Mouse (Mus musculus) large intestine, adult 2 months (tissue): ENCODE results near the gene Akr1e1. TPM values are rescaled to one million over a fixed set of nuclear protein-coding genes. Genes with fewer than 3 reads are reported as not detected.
"Not testable (repeated sequence)": the region's sequence is repeated elsewhere in the genome, so short reads cannot be mapped to it uniquely, and the experiment has no call there.

Experiments used
- DNase-seq: peaks from one replicate; pipeline ENCODE4 v3.0.0-alpha.2; 2012; ENCODE audit warnings: low read depth, low spot score
- WGBS: fragments of 180-500 bp; shearing (Covaris S2); methylation state at CpG from one replicate; pipeline ENCODE4 v1.1.7; 2018; 5-methylcytosine and 5-hydroxymethylcytosine counted together
- polyA plus RNA-seq: library from polyadenylated mRNA; depleted of rRNA; stranded (reverse); fragments of >200 nt; gene quantifications from 2 replicates; pipeline ENCODE4 v1.2.3, GENCODE M21; 2012; rRNA removed

Akr1e1 gene
- polyA plus RNA-seq, result 2.1 and 3.5 TPM in 2 replicates

DNA sequence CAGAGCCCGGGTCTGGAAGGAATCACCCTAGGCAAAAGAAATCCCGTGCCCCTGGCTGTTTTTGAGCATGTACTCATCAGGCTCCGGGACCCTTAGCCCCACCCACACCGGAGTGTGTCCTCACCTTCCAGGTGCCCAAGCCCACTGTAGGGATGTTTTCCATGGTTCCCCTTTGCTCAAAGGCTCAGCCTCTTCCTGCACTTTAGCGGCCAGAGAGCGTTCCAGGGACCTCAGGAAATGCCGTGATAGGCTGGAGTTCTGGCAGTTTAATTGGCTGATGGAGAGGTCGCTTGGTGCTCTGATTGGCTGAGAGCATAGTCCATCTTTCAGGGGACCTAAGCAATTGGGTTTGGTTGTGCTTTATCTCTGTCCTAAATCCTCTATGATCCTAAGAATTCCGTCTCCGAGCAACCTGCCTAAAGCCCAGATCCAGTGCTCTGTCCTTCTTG lies at the start of gene Akr1e1:
Gene Akr1e1, minus strand, starts transcription at position 214 of the 449 bp plus-strand sequence.
- peak; percentile 97 for DNase-seq
- WGBS, result 5% methylated on average over 10 of the region's 10 CpGs

DNA sequence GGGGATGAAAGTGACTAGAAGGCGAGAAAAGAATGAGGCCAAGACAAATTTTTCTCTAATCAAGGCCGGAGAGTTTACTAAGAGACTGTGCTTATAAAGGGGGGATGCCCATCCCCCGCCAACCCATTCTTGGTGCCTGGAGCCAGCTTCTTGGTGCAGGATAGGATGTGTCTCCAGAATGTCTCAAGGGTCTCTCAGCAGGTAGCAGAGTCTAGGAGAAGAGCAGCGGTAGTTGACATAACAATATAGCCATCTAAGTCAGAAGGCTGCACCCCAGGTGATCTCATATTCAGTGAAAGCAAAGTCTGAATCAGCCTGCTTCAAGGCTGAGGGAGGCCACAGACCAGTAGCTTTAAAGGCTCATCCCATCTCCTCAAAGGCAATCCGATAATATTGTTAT lies 49.4 kb upstream of the Akr1e1 start:
- no peak for DNase-seq
- WGBS, result 91% methylated on average over 5 of the region's 5 CpGs

GRCm38 (mm10) chr13:4656277-4657146 lies 47.5 kb upstream of the Akr1e1 start:
- DNase-seq, result no peak
- 88% methylated on average over 16 of the region's 16 CpGs for WGBS

DNA sequence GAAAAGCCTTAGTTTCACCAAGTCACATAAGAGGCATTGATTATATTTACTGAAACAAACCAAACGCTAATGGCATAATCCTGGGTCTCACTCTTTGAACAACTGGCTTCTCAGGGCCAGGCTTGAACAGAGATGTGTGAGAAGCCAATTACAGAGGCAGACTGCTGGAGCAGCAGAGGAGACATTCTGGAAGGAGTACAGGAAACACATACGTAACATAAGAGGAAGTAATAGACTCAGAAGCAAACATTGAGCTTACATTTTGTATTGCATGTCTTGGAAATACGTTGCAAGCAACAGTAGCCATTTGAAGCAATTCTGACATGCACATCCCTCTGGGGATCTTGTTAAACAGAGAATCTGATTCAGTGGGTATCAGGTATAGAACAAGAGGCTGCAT lies 41.2 kb upstream of the Akr1e1 start:
- no peak for DNase-seq
- WGBS, result 43% methylated on average over 3 of the region's 3 CpGs

GRCm38 (mm10) chr13:4645248-4645647 lies 36.3 kb upstream of the Akr1e1 start:
- no peak for DNase-seq
- WGBS, result 83% methylated on average over 3 of the region's 3 CpGs

- DNase-seq, result peak; percentile 31
Observed at GRCm38 (mm10) chr13:4610902-4611301, 1.9 kb upstream of the Akr1e1 start.

DNA sequence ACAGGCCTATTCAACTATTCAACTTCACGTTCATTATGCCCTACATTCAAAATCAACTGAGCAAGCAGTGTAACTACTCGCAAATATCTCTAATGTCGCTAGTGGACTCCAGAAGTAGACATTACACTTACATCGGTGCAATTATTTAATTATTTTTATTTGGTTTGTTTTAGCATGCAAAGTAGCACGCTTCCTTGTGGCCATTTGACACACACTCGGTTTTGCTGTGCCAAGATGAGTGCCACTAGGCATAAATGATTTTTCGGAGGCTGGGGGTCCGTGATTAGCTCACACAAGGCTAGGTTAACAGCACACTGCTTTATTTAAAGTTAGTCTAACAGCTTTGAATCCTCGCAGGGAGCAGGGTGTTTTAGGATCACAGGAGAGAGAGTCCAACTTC lies 444 bp downstream of the Akr1e1 start:
- 10% methylated on average over 9 of the region's 9 CpGs for WGBS
- peak; percentile 22 for DNase-seq

DNA sequence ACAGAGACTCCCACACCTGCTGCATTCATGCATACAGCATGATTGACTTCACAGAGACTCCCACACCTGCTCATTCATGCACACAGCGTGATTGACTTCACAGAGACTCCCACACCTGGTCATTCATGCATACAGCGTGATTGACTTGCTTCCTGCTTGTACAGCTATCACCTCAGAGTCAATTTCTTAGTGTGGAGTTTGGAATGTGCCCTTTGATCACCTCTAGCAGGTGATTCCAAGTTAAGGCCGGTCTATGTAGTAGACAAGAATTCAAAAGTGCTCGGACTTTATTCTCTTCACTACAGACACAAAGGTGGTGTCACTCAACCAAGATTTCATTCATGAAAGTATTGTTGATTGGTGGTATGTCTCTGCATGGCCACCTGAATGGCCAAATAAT lies 2.2 kb downstream of the Akr1e1 start:
- peak; percentile 19 for DNase-seq
- WGBS, result 41% methylated on average over 4 of the region's 4 CpGs

- not testable (repeated sequence) for DNase-seq
- 58% methylated on average over 3 of the region's 3 CpGs for WGBS
Observed at GRCm38 (mm10) chr13:4603431-4603830, 5.5 kb downstream of the Akr1e1 start.

GRCm38 (mm10) chr13:4576921-4577320 lies 32.1 kb downstream of the Akr1e1 start:
- 75% methylated on average over 1 of the region's 1 CpGs for whole genome bisulfite sequencing
- DNase-seq, result no peak

DNA sequence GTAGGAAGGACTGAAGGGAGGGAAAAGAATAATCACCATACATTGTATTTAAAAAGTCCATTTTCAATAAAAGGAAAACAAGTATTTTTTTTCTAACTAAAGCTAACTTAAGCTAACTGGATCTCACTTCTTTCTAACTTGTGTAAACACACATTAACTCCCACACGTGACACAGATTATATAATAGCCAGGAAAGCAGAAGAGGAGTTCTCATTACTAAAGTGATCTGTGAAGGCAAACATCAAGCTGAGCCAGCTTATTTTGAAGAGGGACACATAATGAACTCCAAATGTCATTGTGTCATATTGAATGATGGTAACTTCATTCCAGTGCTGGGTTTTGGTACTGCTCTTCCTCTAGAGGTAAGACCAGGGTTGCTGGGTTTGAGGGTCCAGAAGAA lies 35.1 kb downstream of the Akr1e1 start, which contains the start of gene Akr1c21:
Gene Akr1c21, plus strand, starts transcription at position 205 of the 400 bp plus-strand sequence.
- DNase-seq, result no peak
- WGBS, result 26% methylated on average over 1 of the region's 1 CpGs

- DNase-seq, result no peak
- 90% methylated on average over 2 of the region's 2 CpGs for WGBS
Observed at GRCm38 (mm10) chr13:4565996-4566395, 43.0 kb downstream of the Akr1e1 start.

DNA sequence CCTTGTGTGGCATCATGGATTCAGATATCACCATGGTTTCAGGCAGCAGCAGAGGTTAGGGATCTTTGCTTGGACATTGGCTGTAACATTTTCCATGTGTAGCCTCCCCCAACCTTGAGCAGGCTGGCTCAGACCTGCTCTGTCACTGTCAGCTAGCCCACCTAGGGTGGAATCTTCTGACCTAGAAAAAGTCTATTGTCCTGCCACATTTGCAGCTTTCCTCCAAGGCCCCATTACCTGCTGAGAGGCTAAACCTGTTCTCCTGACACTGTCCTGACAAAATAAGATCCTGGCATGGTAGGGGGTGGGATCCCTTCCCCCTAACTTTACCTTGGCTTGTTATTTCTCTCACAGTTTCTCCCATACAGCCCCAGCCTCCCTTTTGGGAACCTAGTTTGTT lies 48.5 kb downstream of the Akr1e1 start:
- no peak for DNase-seq

DNA sequence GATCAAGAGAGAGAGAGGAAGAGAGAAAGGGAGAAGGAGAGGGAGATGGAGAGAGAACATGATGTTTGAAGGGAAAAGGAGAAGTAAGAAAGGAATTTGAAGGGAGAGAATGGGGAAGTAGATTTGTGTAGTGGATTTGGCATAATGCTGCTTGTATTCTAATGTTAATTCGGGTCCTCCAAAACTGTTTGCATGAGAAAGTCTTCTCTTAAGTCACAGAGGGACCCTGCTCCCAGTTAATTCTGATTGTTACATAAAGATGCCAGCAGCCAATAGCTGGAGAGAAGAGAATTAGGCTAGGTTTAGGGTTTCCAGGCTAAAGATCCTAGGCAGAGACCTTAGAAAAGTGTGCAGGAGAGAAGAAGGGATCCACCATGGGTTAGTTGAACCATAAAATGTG lies 49.8 kb downstream of the Akr1e1 start:
- no peak for DNase-seq
- 73% methylated on average over 1 of the region's 1 CpGs for WGBS

Other genes starting within 250 kb of the Akr1e1 start
- not detected in 2 replicates for gene Akr1c6, start 174.9 kb downstream of the Akr1e1 start, polyA plus RNA-seq
- not detected in 2 replicates for gene Akr1c20, start 85.8 kb downstream of the Akr1e1 start, polyA plus RNA-seq
- gene Akr1c21, start 35.1 kb downstream of the Akr1e1 start, polyA plus RNA-seq, result not detected in 2 replicates